ENCODE assay signal across 8 mouse cellular contexts in the genomic region with DNA sequence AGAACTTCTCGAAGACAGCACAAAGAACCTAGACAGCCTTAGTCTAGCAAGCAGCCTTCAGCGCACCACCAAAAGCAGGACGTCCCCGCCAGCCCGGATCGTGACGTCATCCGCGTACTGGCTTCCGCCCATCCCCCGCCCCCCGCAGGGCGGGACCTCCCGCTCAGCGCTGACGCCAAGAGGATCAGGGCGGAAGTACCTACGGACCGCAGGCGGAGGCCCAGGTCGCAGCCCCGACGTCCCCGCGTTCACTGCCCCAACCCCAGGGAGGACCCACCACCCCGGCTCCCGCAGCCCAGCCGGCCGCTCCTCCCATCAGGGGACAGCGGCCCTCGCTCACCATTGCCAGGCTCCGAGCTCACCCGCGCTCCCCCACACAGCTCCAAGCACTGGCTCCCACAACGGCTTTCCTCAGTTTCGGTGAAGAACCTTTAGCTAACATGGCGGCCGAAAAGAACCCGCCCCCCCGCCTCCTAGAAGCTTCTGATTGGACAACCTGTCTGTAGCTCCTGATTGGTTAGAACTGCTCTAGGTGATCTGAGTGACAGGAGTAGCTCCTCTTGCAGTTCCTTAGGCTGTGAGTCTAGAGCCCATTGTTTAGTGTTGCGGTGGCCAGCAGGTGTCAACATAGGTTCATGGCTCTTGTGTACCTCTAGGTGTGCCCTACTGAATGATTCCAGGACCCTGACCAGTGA. TPM values are rescaled to one million over a fixed set of nuclear protein-coding genes. Genes with fewer than 3 reads are reported as not detected.
DNase-seq lines count a peak whose midpoint lies in the region; ATAC-seq and TF ChIP-seq lines count a peak whose summit lies in the region.

A gene (minus strand): TSS at position 454 of the 695 bp plus-strand sequence.

- 0% methylated on average over 41 of the region's 41 CpGs for WGBS in heart, embryonic 12.5 days
- WGBS in kidney, postnatal 0 days = 1% methylated on average over 40 of the region's 41 CpGs
- WGBS in liver, embryonic 11.5 days = under 1% methylated on average over 41 of the region's 41 CpGs
- WGBS in stomach, embryonic 14.5 days = under 1% methylated on average over 40 of the region's 41 CpGs

- H3K36me3 ChIP-seq in heart, embryonic 12.5 days = no peaks in the 10 kb centered on the region
- no peaks in the 10 kb centered on the region for H3K36me3 ChIP-seq in kidney, postnatal 0 days (ENCODE audit: insufficient read depth, low read length)
- H3K36me3 ChIP-seq in liver, embryonic 11.5 days (ENCODE audit: control insufficient read depth, insufficient read depth, low read length) = no peaks in the 10 kb centered on the region
- no peaks in the 10 kb centered on the region for H3K36me3 ChIP-seq in stomach, embryonic 14.5 days (ENCODE audit: control insufficient read depth, insufficient read depth, low read length)

- DNase-seq in CD4-positive helper T cell, adult 2 months (ENCODE audit: low read depth, low spot score) = peak; percentile 99
- peak; percentile 96 for DNase-seq in brain, embryonic 18.5 days (ENCODE audit: low read depth, low spot score)
- peak; percentile 99 for DNase-seq in kidney, postnatal 0 days (ENCODE audit: low spot score)
- peak; percentile 98 for DNase-seq in liver, embryonic 11.5 days (ENCODE audit: low spot score)
- DNase-seq in naive thymus-derived CD4-positive, alpha-beta T cell, adult 2 months (ENCODE audit: low read depth) = peak; percentile 99

- peak within 1 kb of the TSS; percentile 72 for H3K4me3 ChIP-seq in heart, embryonic 12.5 days
- H3K4me3 ChIP-seq in kidney, postnatal 0 days (replicated peaks; ENCODE audit: low read depth, low read length) = peak within 1 kb of the TSS; percentile 88
- H3K4me3 ChIP-seq in liver, embryonic 11.5 days (ENCODE audit: low read depth, low read length) = peak within 1 kb of the TSS; percentile 73
- peak within 1 kb of the TSS; percentile 48 for H3K4me3 ChIP-seq in stomach, embryonic 14.5 days (ENCODE audit: low read depth, low read length)

- TF ChIP-seq CTCF in kidney, postnatal 0 days (IDR thresholded peaks at IDR 0.05; ENCODE audit: low read depth) = peak; percentile 84

- H3K4me2 ChIP-seq in heart, embryonic 12.5 days = peak within 1 kb of the TSS; percentile 59
- H3K4me2 ChIP-seq in kidney, postnatal 0 days (ENCODE audit: low read length) = peak within 1 kb of the TSS; percentile 60
- H3K4me2 ChIP-seq in liver, embryonic 11.5 days = peak within 1 kb of the TSS; percentile 79
- peak within 1 kb of the TSS; percentile 59 for H3K4me2 ChIP-seq in stomach, embryonic 14.5 days (replicated peaks; ENCODE audit: low read depth, low read length)

- H3K9ac ChIP-seq in heart, embryonic 12.5 days = peak within 1 kb of the TSS; percentile 91
- H3K9ac ChIP-seq in kidney, postnatal 0 days (ENCODE audit: low read depth, low read length) = peak within 1 kb of the TSS; percentile 96
- H3K9ac ChIP-seq in liver, embryonic 11.5 days (ENCODE audit: low read depth, low read length) = peak within 1 kb of the TSS; percentile 90
- peak within 1 kb of the TSS; percentile 56 for H3K9ac ChIP-seq in stomach, embryonic 14.5 days (replicated peaks; ENCODE audit: low read depth, low read length)

- H3K27ac ChIP-seq in heart, embryonic 12.5 days (ENCODE audit: poor library complexity, severe bottlenecking) = peak within 1 kb of the TSS; percentile 98
- H3K27ac ChIP-seq in kidney, postnatal 0 days = peak within 1 kb of the TSS; percentile 99
- peak within 1 kb of the TSS; percentile 93 for H3K27ac ChIP-seq in liver, embryonic 11.5 days (ENCODE audit: low read depth, low read length)
- H3K27ac ChIP-seq in stomach, embryonic 14.5 days (ENCODE audit: low read length) = peak within 1 kb of the TSS; percentile 90

- peak; percentile 99 for ATAC-seq in erythroid progenitor cell, adult 5-6 weeks (replicated peaks; ENCODE audit: low FRiP score, poor library complexity, severe bottlenecking)
- peak; percentile 100 for ATAC-seq in heart, embryonic 12.5 days (ENCODE audit: insufficient number of reproducible peaks, low FRiP score)
- ATAC-seq in kidney, postnatal 0 days (replicated peaks; ENCODE audit: low FRiP score, low read depth) = peak; percentile 100
- peak; percentile 99 for ATAC-seq in liver, embryonic 11.5 days (replicated peaks; ENCODE audit: low FRiP score)
- ATAC-seq in stomach, embryonic 14.5 days (ENCODE audit: insufficient number of reproducible peaks, insufficient read depth, low FRiP score, low read depth) = peak; percentile 99

- no peaks in the 10 kb centered on the region for H3K9me3 ChIP-seq in heart, embryonic 12.5 days (replicated peaks)
- no peaks in the 10 kb centered on the region for H3K9me3 ChIP-seq in kidney, postnatal 0 days (replicated peaks; ENCODE audit: low read length)
- no peaks in the 10 kb centered on the region for H3K9me3 ChIP-seq in liver, embryonic 11.5 days (ENCODE audit: control insufficient read depth, low read length)
- H3K9me3 ChIP-seq in stomach, embryonic 14.5 days (ENCODE audit: control insufficient read depth, low read depth, low read length) = no peaks in the 10 kb centered on the region

- no peaks in the 10 kb centered on the region for H3K27me3 ChIP-seq in heart, embryonic 12.5 days (replicated peaks)
- H3K27me3 ChIP-seq in kidney, postnatal 0 days (ENCODE audit: insufficient read depth, low read length) = no peaks in the 10 kb centered on the region
- no peaks in the 10 kb centered on the region for H3K27me3 ChIP-seq in liver, embryonic 11.5 days (replicated peaks; ENCODE audit: control insufficient read depth, insufficient read depth, low read length)
- H3K27me3 ChIP-seq in stomach, embryonic 14.5 days (ENCODE audit: control insufficient read depth, insufficient read depth, low read length) = no peaks in the 10 kb centered on the region

- H3K4me1 ChIP-seq in heart, embryonic 12.5 days (replicated peaks) = peaks cover 8% of the 10 kb centered on the region
- no peaks in the 10 kb centered on the region for H3K4me1 ChIP-seq in kidney, postnatal 0 days (replicated peaks; ENCODE audit: insufficient read depth, low read length)
- peaks cover 5% of the 10 kb centered on the region; the same call in 1 of the 2 replicates for H3K4me1 ChIP-seq in liver, embryonic 11.5 days (replicated peaks; ENCODE audit: control insufficient read depth, insufficient read depth, low read length)
- H3K4me1 ChIP-seq in stomach, embryonic 14.5 days (ENCODE audit: control insufficient read depth, insufficient read depth, low read length) = no peaks in the 10 kb centered on the region

RNA-seq across cellular contexts. Expression of the gene that starts here (rescaled TPM):
- 10.8 and 10.9 TPM in 2 replicates for total RNA-seq in erythroid progenitor cell, adult 5-6 weeks (2015; ENCODE audit: low replicate concordance)
- 21.5 and 24.0 TPM in 2 replicates for total RNA-seq in erythroid progenitor cell, adult 5-6 weeks (2017; ENCODE audit: low replicate concordance)
- 14.6 and 15.7 TPM in 2 replicates for polyA plus RNA-seq in heart, embryonic 12.5 days (2016; fragmentation: Nextera tagmentation; extraction: Ambion mirVana)
- 18.1 and 19.4 TPM in 2 replicates for polyA plus RNA-seq in kidney, postnatal 0 days (2015; fragmentation: Nextera tagmentation; extraction: Ambion mirVana)
- polyA plus RNA-seq in liver, embryonic 11.5 days (2014; fragmentation: Nextera tagmentation; extraction: Ambion mirVana) = 13.9 and 17.2 TPM in 2 replicates
- 26.2 and 26.5 TPM in 2 replicates for polyA plus RNA-seq in stomach, embryonic 14.5 days (2014; fragmentation: Nextera tagmentation; extraction: Ambion mirVana)

Comparison
In these comparisons a context has a peak if more than half of its experiments do, and no peak if none do; other contexts are left out.
1. Peak in every context shown above with its lines: DNase-seq, ATAC-seq, H3K4me3 ChIP-seq and H3K27ac ChIP-seq.